ENCODE assay signal across 8 mouse cellular contexts in the genomic region with DNA sequence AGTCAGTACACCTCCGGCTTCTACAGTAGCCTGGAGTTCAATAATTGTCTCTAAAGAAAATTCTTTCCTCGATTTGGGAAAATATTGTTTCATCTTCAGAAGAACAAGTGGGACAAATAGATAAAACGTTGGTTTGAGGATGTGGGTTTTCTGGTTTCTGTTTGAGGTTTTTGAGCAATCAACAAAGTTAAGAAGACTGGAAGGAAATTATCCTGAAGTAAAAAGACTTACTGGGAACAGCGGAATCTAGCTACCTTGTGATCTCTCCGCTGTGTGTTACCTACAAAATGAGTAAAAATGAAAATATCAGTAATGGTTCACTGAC. TPM values are rescaled to one million over a fixed set of nuclear protein-coding genes. Genes with fewer than 3 reads are reported as not detected.
A peak's percentile ranks its signal among the peaks of the same experiment; 100 is the strongest.
DNase-seq lines count a peak whose midpoint lies in the region; ATAC-seq and TF ChIP-seq lines count a peak whose summit lies in the region.

No protein-coding gene starts in this region.

- H3K9ac ChIP-seq in heart, embryonic 12.5 days = peak overlapping the region; percentile 67
- peak overlapping the region; percentile 55 for H3K9ac ChIP-seq in forebrain, embryonic 15.5 days (replicated peaks)
- peak overlapping the region; percentile 75 for H3K9ac ChIP-seq in liver, embryonic 16.5 days (ENCODE audit: low read depth, low read length)

- intact Hi-C loops in heart, postnatal 10 days (cut with DNase I) = loop anchor here (1.0 to 2.0 kb wide), 2 partner anchors 162 to 171 kb away; no protein-coding TSS in a partner anchor

- H3K9me3 ChIP-seq in heart, embryonic 12.5 days (replicated peaks) = peaks cover 4% of the 10 kb centered on the region
- H3K9me3 ChIP-seq in E14TG2a.4 (ENCODE audit: low read length) = no peaks in the 10 kb centered on the region
- H3K9me3 ChIP-seq in forebrain, embryonic 15.5 days = no peaks in the 10 kb centered on the region
- H3K9me3 ChIP-seq in liver, embryonic 16.5 days (replicated peaks; ENCODE audit: control insufficient read depth, low read length) = no peaks in the 10 kb centered on the region

- peak overlapping the region; percentile 79 for H3K27ac ChIP-seq in heart, embryonic 12.5 days (ENCODE audit: poor library complexity, severe bottlenecking)
- H3K27ac ChIP-seq in forebrain, embryonic 15.5 days (replicated peaks) = peak overlapping the region; percentile 99
- H3K27ac ChIP-seq in liver, embryonic 16.5 days (ENCODE audit: low read length) = peak overlapping the region; percentile 90

- H3K36me3 ChIP-seq in heart, embryonic 12.5 days = no peaks in the 10 kb centered on the region
- H3K36me3 ChIP-seq in E14TG2a.4 (ENCODE audit: insufficient read depth, low read length) = no peaks in the 10 kb centered on the region
- no peaks in the 10 kb centered on the region for H3K36me3 ChIP-seq in forebrain, embryonic 15.5 days
- no peaks in the 10 kb centered on the region for H3K36me3 ChIP-seq in liver, embryonic 16.5 days (ENCODE audit: control insufficient read depth, insufficient read depth)

- DNase-seq in heart, postnatal 10 days = no peak
- DNase-seq in ovary, postnatal 10 days (ENCODE audit: low spot score) = no peak
- no peak for DNase-seq in layer of hippocampus, adult 9-11 months

- H3K4me1 ChIP-seq in heart, embryonic 12.5 days (replicated peaks) = peaks cover 16% of the 10 kb centered on the region
- peaks cover 41% of the 10 kb centered on the region for H3K4me1 ChIP-seq in E14TG2a.4 (replicated peaks; ENCODE audit: low read depth, low read length)
- H3K4me1 ChIP-seq in forebrain, embryonic 15.5 days = peaks cover 29% of the 10 kb centered on the region
- peaks cover 7% of the 10 kb centered on the region for H3K4me1 ChIP-seq in liver, embryonic 16.5 days (ENCODE audit: control insufficient read depth, low read depth, low read length)

- peak overlapping the region; percentile 68 for H3K4me2 ChIP-seq in heart, embryonic 12.5 days
- H3K4me2 ChIP-seq in forebrain, embryonic 15.5 days (replicated peaks) = peak overlapping the region; percentile 62
- H3K4me2 ChIP-seq in liver, embryonic 16.5 days (ENCODE audit: low read depth, low read length) = peak overlapping the region; percentile 72

- TF ChIP-seq CTCF in E14TG2a.4 (conservative IDR thresholded peaks at IDR 0.05; ENCODE audit: low read length) = no peak

- WGBS in heart, embryonic 12.5 days = 24% methylated on average over 5 of the region's 5 CpGs
- WGBS in forebrain, embryonic 15.5 days = 27% methylated on average over 5 of the region's 5 CpGs
- 9% methylated on average over 5 of the region's 5 CpGs for WGBS in liver, embryonic 16.5 days (ENCODE audit: insufficient replicate concordance)

- no peak for ATAC-seq in heart, embryonic 12.5 days (ENCODE audit: insufficient number of reproducible peaks, low FRiP score)
- ATAC-seq in forebrain, embryonic 15.5 days (replicated peaks) = no peak
- no peak for ATAC-seq in liver, embryonic 16.5 days (ENCODE audit: low read depth)
- no peak for ATAC-seq in megakaryocyte progenitor cell, adult 5-6 weeks (replicated peaks; ENCODE audit: poor library complexity)

- H3K4me3 ChIP-seq in heart, embryonic 12.5 days = peak overlapping the region; percentile 98
- H3K4me3 ChIP-seq in E14TG2a.4 (replicated peaks; ENCODE audit: low read length) = peak overlapping the region; percentile 98
- H3K4me3 ChIP-seq in forebrain, embryonic 15.5 days = peak overlapping the region; percentile 61
- H3K4me3 ChIP-seq in liver, embryonic 16.5 days (ENCODE audit: low read depth, low read length) = peak overlapping the region; percentile 87

- no peaks in the 10 kb centered on the region for H3K27me3 ChIP-seq in heart, embryonic 12.5 days (replicated peaks)
- H3K27me3 ChIP-seq in E14TG2a.4 (ENCODE audit: insufficient read depth, low read length) = no peaks in the 10 kb centered on the region
- no peaks in the 10 kb centered on the region for H3K27me3 ChIP-seq in forebrain, embryonic 15.5 days
- no peaks in the 10 kb centered on the region for H3K27me3 ChIP-seq in liver, embryonic 16.5 days (ENCODE audit: control insufficient read depth, insufficient read depth, low read depth, low read length)

RNA-seq across cellular contexts. Expression of gene Lrig2, which starts 0.7 kb away (rescaled TPM):
- polyA plus RNA-seq in heart, embryonic 12.5 days (2016; fragmentation: Nextera tagmentation; extraction: Ambion mirVana) = 14.4 and 16.0 TPM in 2 replicates
- 10 to 100 TPM; 14.2 TPM for total RNA-seq in heart, postnatal 10 days (2021)
- polyA plus RNA-seq in forebrain, embryonic 15.5 days (2015; fragmentation: Nextera tagmentation; extraction: Ambion mirVana) = 28.2 and 30.5 TPM in 2 replicates
- 3.3 and 3.6 TPM in 2 replicates for polyA plus RNA-seq in liver, embryonic 16.5 days (2015; fragmentation: Nextera tagmentation; extraction: Ambion mirVana)
- total RNA-seq in megakaryocyte progenitor cell, adult 5-6 weeks (2015) = 11.1 and 17.4 TPM in 2 replicates
- 10.1 and 19.7 TPM in 2 replicates for total RNA-seq in megakaryocyte progenitor cell, adult 5-6 weeks (2017)
